Mouse (Mus musculus) liver, adult 2 months (tissue): Measurements from ENCODE around the gene Ubr4.

Experiments used
- CTCF ChIP-seq: fragments of 200-500 bp; IDR thresholded peaks from 2 replicates; pipeline ENCODE4 v1.5.1; 2011; ENCODE audit warnings: low read depth, low read length, control low read depth
- POLR2A ChIP-seq: fragments of 200-500 bp; IDR thresholded peaks from 2 replicates; pipeline ENCODE4 v1.6.1; 2011; ENCODE audit warnings: low read length, control low read depth; ENCODE audit not compliant: insufficient read depth; ENCODE audit errors: extremely low read depth

GRCm38 (mm10) chr4:139307916-139308315 is 44.5 kb upstream of the Ubr4 start:
- TF ChIP-seq CTCF: no peak
- TF ChIP-seq POLR2A: no peak
